Mouse (Mus musculus): ENCODE measurements around the gene Mfap3l.
"Not testable (repeated sequence)": the region's sequence is repeated elsewhere in the genome, so short reads cannot be mapped to it uniquely, and the experiment has no call there.

Mfap3l gene

GRCm38 (mm10) chr8:60650119-60650518 lies 17.5 kb downstream of the Mfap3l start:
- no peak for DNase-seq (ENCODE audit: low spot score in 2 of 2)

DNA sequence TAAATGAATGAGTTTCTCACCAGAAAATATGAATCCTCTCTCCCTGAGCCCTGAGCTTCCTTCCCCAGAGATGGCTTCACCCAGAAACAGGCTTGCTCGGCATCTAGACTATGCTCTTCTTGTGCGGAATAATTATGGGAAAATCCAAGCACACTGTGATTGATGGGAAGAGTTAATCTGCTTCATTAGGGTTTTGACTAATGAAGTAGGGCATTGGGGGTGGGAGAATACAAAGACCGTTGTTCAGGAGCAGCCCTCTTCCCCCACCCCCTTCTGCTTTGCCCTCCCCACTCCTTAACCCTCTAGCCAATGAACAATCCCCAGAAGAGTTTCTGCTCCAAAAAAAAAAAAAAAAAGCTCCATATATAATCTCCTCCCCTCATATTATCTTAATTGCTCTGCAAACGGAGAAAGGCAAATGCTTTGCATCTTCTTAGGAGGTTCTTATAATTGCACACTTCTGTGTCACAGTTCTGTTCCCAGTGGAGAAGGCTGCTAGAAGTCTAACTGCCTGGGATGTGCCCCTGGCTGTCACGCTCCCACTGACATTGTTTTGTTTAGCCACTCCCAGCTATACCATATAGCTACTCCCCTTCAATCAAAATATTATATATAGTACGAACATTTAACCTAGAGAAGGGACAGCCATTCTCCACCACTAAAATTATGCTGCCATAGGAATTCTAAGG lies 24.9 kb downstream of the Mfap3l start:
- DNase-seq (ENCODE audit: low spot score in 2 of 2) = no peak

DNA sequence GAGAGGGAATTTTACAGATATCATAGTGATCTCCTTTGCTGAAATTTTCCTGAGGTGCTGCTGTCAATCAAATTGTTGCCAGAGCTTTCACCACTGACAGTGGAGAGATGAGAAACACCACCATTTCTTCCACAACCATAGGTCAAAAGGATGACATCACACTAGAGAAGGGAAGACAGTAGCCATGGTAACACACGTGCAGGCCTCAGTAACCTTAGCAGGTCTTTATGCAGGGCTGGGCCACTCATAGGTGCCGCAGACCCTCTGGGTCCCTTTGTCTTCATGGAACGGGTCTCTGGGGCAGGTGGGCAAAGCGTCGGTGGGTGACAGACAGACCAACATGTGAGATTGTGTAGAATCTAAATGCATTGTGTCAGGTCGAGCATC lies 25.5 kb downstream of the Mfap3l start:
- DNase-seq (ENCODE audit: low spot score in 2 of 2) = no peak

GRCm38 (mm10) chr8:60658686-60659085 lies 26.1 kb downstream of the Mfap3l start:
- DNase-seq (ENCODE audit: low spot score in 2 of 2) = not testable (repeated sequence)

DNA sequence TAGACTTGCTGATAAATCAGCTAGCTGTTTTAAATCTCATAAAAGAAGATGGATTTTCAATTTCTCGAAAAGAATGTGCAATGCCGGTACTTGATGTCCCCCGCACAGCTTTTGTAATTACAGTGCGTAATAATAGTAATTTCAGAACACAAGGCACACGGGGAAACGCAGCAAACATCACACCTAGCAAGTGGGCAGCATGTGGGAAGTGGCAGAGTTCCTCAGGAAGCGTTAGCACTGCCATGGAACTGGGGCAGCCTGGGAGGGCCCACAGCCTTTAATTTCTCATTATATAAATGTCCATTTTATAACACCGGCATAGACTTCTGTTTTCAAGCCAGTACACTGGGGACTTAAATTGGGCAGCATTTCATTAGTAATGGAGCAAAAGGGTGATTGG lies 27.1 kb downstream of the Mfap3l start:
- no peak for DNase-seq (ENCODE audit: low spot score in 2 of 2)

GRCm38 (mm10) chr8:60661191-60661590 lies 28.6 kb downstream of the Mfap3l start:
- DNase-seq (ENCODE audit: low spot score in 2 of 2) = no peak

DNA sequence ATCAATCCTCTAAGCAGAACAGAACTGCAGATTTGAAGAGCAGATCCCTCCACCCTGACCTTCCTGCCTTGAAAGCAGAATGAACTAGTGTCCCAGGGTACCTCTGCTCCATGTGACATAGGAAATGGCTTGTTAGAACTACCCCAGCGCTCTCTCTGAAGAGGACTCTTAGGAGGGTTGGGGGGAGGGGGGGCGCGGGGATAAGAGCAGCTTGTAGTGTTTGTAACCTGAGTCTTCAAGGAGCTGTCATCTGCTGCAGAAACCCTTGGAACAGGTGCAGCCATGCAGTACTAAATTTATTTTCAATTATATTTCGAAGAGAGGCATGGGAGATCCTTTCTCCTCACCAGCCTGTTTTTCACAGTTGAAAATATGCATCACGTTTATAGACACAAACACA lies 30.9 kb downstream of the Mfap3l start:
- no peak for DNase-seq (ENCODE audit: low spot score in 2 of 2)

DNA sequence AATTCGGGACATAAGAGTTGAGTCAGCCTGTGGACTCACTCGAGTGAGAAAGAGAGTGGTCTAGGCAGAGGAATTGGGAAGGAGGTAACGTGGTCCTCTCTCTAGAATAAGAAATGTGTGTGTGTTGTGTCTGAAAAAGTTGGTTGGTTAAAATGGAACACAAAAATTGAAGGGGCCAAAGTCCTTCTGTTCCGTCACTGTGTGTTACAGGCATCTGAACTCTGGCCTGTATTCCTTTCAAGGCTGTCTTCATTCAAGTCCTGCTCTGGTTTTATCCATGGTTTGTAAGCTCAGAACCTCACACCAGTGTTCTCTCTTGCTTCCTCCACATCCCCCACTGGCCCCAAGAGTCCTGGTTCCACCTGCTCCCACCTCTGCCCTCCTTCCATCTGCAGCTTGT lies 33.2 kb downstream of the Mfap3l start:
- DNase-seq (ENCODE audit: low spot score in 2 of 2) = no peak

- no peak for DNase-seq (ENCODE audit: low spot score in 2 of 2)
These were observed 34.2 kb downstream of the Mfap3l start for GRCm38 (mm10) chr8:60666852-60667251.

DNA sequence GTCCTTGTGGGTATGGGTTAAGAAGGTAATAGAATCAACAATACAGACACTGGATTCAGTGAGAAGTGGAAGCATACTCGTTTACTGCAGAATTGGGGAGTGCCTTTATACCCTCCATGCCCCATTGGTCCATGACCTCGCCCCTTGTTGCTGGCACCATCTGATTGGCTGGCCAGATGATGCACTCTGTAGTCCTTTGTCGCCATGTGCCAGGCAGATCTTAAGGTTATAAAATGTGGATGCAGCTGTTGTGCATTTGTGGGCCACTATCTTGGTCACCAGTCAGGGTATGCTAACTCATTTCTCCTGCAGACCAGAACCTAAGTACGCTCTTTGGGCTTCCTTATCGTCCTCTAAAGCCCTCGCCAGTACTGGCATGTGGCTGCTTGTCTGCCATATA lies 46.0 kb downstream of the Mfap3l start:
- no peak for DNase-seq (ENCODE audit: low spot score in 2 of 2)

GRCm38 (mm10) chr8:60681811-60682210 lies 49.2 kb downstream of the Mfap3l start:
- no peak for DNase-seq (ENCODE audit: low spot score in 2 of 2)

DNA sequence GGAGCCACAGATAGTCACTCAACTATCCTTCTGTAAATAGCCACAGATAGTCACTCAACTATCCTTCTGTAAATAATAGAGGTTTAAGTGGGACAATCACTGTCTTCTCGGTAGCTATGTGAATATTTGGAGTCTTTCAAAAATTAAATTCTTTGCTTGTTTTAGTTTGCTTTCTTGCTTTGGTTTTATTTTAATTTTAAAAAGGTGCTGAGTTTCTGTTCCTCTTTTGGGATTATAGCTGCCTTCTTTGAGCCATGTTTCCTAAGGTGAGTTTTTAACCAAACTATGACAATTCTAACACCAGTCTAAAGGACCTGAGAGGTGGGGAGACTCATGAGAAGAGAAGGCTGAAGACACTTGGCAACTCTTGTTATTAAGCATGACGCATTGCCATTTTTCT lies 49.7 kb downstream of the Mfap3l start:
- DNase-seq (ENCODE audit: low spot score in 2 of 2) = no peak

- DNase-seq (ENCODE audit: low spot score in 2 of 2) = no peak
These were observed 79.0 kb downstream of the Mfap3l start for GRCm38 (mm10) chr8:60711516-60712086.

GRCm38 (mm10) chr8:60714724-60715123 lies 82.1 kb downstream of the Mfap3l start:
- no peak for DNase-seq (ENCODE audit: low spot score in 2 of 2)

- no peak for DNase-seq (ENCODE audit: low spot score in 2 of 2)
These were observed 86.1 kb downstream of the Mfap3l start for GRCm38 (mm10) chr8:60718692-60719091.

Data from frontal cortex, postnatal 10 days (tissue).